Mouse (Mus musculus) heart, adult 2 months (tissue): ENCODE data around the gene Adamtsl1.

Experiments
- EP300 ChIP-seq: fragments of 200-500 bp; IDR thresholded peaks from 2 replicates; pipeline ENCODE4 v1.6.1; 2011; ENCODE audit warnings: low read depth, low read length, control low read depth; ENCODE audit not compliant: insufficient read depth
- POLR2A ChIP-seq: fragments of 200-500 bp; IDR thresholded peaks from 2 replicates; pipeline ENCODE4 v1.6.1; 2011; ENCODE audit warnings: mild to moderate bottlenecking, low read depth, low read length, control low read depth; ENCODE audit not compliant: insufficient read depth

GRCm38 (mm10) chr4:85783768-85784379, 269.9 kb downstream of the Adamtsl1 start:
- TF ChIP-seq POLR2A, result no peak
- no peak for TF ChIP-seq EP300
